Mouse (Mus musculus) brain, embryonic 14.5 days (tissue): ENCODE measurements around the gene Snx10.

ENCODE experiments used
- CTCF ChIP-seq: fragments of 200-500 bp; IDR thresholded peaks from 2 replicates; pipeline ENCODE4 v1.5.1; 2012; ENCODE audit warnings: inconsistent platforms, mild to moderate bottlenecking, moderate library complexity, borderline replicate concordance; ENCODE audit not compliant: insufficient read depth, insufficient read length; ENCODE audit errors: extremely low read depth
- POLR2A ChIP-seq: fragments of 200-500 bp; IDR thresholded peaks from 2 replicates; pipeline ENCODE4 v1.6.1; 2012; ENCODE audit warnings: mild to moderate bottlenecking, inconsistent platforms, borderline replicate concordance; ENCODE audit not compliant: poor library complexity, insufficient read depth, insufficient read length, severe bottlenecking; ENCODE audit errors: extremely low read depth

GRCm38 (mm10) chr6:51546085-51546484 lies 22.4 kb downstream of the Snx10 start:
- no peak for TF ChIP-seq POLR2A
- TF ChIP-seq CTCF, result no peak
